9 mouse cellular contexts compared by ENCODE assay signal in the genomic region with DNA sequence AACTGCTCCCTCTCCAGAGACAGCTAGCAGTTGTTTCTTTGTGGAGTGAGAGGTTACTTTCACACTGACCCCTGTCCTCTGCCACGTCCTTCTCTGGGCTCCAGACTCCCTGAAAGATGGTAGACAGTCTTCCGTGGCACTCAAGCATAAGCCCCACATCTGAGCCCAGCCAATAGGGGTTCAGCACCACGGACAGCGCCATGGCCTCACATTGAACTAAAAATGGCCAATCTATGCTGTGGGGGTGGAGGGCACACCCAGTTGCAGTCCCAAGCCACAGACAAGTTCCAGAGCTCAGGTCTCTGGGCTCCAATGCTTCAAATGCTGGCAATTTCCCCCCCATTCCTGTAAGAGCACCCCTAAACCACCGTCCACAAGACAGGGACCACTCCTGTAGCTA. TPM values are rescaled to one million over a fixed set of nuclear protein-coding genes. Genes with fewer than 3 reads are reported as not detected.
DNase-seq lines count a peak whose midpoint lies in the region; ATAC-seq and TF ChIP-seq lines count a peak whose summit lies in the region.
"Had no signal": no experiment of that assay in that cellular context is flagged by ENCODE, and none has a peak within 500 bp of the region (broad histone marks: within the 10 kb centered on the region; RNA-seq: fewer than 3 reads in every experiment).

No protein-coding gene starts in this region.

- no peaks in the 10 kb centered on the region for H3K4me1 ChIP-seq in forebrain, postnatal 0 days (ENCODE audit: insufficient read depth)
- 0 out of 2 replicates have a peak, but pooled peaks cover 4% of the 10 kb centered on the region for H3K4me1 ChIP-seq in limb, embryonic 11.5 days (ENCODE audit: control insufficient read depth, insufficient read depth, low read length)
- peaks cover 19% of the 10 kb centered on the region for H3K4me1 ChIP-seq in neural tube, embryonic 11.5 days (ENCODE audit: control insufficient read depth, insufficient read depth, low read length)
- H3K4me1 ChIP-seq: lung, embryonic 15.5 days had no signal

- H3K27me3 ChIP-seq in forebrain, postnatal 0 days (ENCODE audit: insufficient read depth, low read length), result no peaks in the 10 kb centered on the region
- no peaks in the 10 kb centered on the region for H3K27me3 ChIP-seq in limb, embryonic 11.5 days (ENCODE audit: control insufficient read depth, insufficient read depth, low read length)
- no peaks in the 10 kb centered on the region for H3K27me3 ChIP-seq in neural tube, embryonic 11.5 days (ENCODE audit: control insufficient read depth, insufficient read depth, low read length)
- H3K27me3 ChIP-seq: lung, embryonic 15.5 days had no signal

- 0 out of 2 replicates have a peak, but pooled peaks have one; percentile 12 for ATAC-seq in forebrain, postnatal 0 days
- ATAC-seq in limb, embryonic 11.5 days (ENCODE audit: insufficient number of reproducible peaks, low FRiP score, low TSS enrichment, low read depth), result no peak
- ATAC-seq in neural tube, embryonic 11.5 days (ENCODE audit: insufficient read depth, low FRiP score, low TSS enrichment), result no peak

- H3K27ac ChIP-seq in forebrain, postnatal 0 days (ENCODE audit: low read depth, low read length), result no peak overlapping the region
- no peak overlapping the region for H3K27ac ChIP-seq in limb, embryonic 11.5 days (replicated peaks; ENCODE audit: low read depth, low read length)
- peak overlapping the region; percentile 88 for H3K27ac ChIP-seq in neural tube, embryonic 11.5 days (ENCODE audit: low read depth, low read length)
- H3K27ac ChIP-seq: lung, embryonic 15.5 days had no signal

- H3K9ac ChIP-seq in forebrain, postnatal 0 days, result no peak overlapping the region
- no peak overlapping the region for H3K9ac ChIP-seq in limb, embryonic 11.5 days (ENCODE audit: low read length)
- H3K9ac ChIP-seq in neural tube, embryonic 11.5 days (ENCODE audit: low read length), result peak overlapping the region; percentile 24
- H3K9ac ChIP-seq: lung, embryonic 15.5 days had no signal

- DNase-seq in layer of hippocampus, adult 11-12 months (ENCODE audit: low spot score), result peak; percentile 23
- no peak for DNase-seq in layer of hippocampus, postnatal 36 days
- DNase-seq in ZHBTc4 (ENCODE audit: low read depth, low spot score), result peak; percentile 86
- peak; percentile 22 for DNase-seq in forebrain, postnatal 0 days
- peak; percentile 95 for DNase-seq in limb, embryonic 11.5 days (ENCODE audit: low spot score)
- peak; percentile 87 for DNase-seq in neural tube, embryonic 11.5 days (ENCODE audit: low spot score)
- DNase-seq in MN1 (ENCODE audit: low spot score), result no peak
- DNase-seq in left cerebral cortex, adult 8-10 months (ENCODE audit: low spot score in 2 of 2), result no peak

- no peak overlapping the region for H3K4me2 ChIP-seq in forebrain, postnatal 0 days (ENCODE audit: low read depth)
- no peak overlapping the region for H3K4me2 ChIP-seq in limb, embryonic 11.5 days (ENCODE audit: low read depth, severe bottlenecking)
- H3K4me2 ChIP-seq in neural tube, embryonic 11.5 days (ENCODE audit: low read depth), result no peak overlapping the region
- H3K4me2 ChIP-seq: lung, embryonic 15.5 days had no signal

- TF ChIP-seq CTCF in forebrain, postnatal 0 days (IDR thresholded peaks at IDR 0.05; ENCODE audit: low read depth), result no peak

- H3K4me3 ChIP-seq in forebrain, postnatal 0 days (ENCODE audit: low read depth, low read length), result no peak overlapping the region
- no peak overlapping the region for H3K4me3 ChIP-seq in limb, embryonic 11.5 days (ENCODE audit: low read depth, low read length)
- H3K4me3 ChIP-seq in neural tube, embryonic 11.5 days (ENCODE audit: low read depth, low read length), result no peak overlapping the region
- H3K4me3 ChIP-seq: lung, embryonic 15.5 days had no signal

- 11% methylated on average over 5 of the region's 5 CpGs for WGBS in forebrain, postnatal 0 days
- 8% methylated on average over 5 of the region's 5 CpGs for WGBS in limb, embryonic 11.5 days
- 6% methylated on average over 5 of the region's 5 CpGs for WGBS in neural tube, embryonic 11.5 days

- H3K36me3 ChIP-seq in forebrain, postnatal 0 days (ENCODE audit: insufficient read depth), result no peaks in the 10 kb centered on the region
- no peaks in the 10 kb centered on the region for H3K36me3 ChIP-seq in limb, embryonic 11.5 days (ENCODE audit: control insufficient read depth, insufficient read depth, low read length)
- no peaks in the 10 kb centered on the region for H3K36me3 ChIP-seq in neural tube, embryonic 11.5 days (ENCODE audit: control insufficient read depth, insufficient read depth, low read length)
- H3K36me3 ChIP-seq: lung, embryonic 15.5 days had no signal

- no peaks in the 10 kb centered on the region for H3K9me3 ChIP-seq in forebrain, postnatal 0 days (ENCODE audit: low read length)
- H3K9me3 ChIP-seq in limb, embryonic 11.5 days (ENCODE audit: control insufficient read depth, low read length), result no peaks in the 10 kb centered on the region
- H3K9me3 ChIP-seq in neural tube, embryonic 11.5 days (ENCODE audit: control insufficient read depth, low read length), result no peaks in the 10 kb centered on the region
- H3K9me3 ChIP-seq: lung, embryonic 15.5 days had no signal

RNA-seq across cellular contexts. Expression of gene Rapgef1, which starts 45.9 kb away (rescaled TPM):
- 10 to 100 TPM; 94.0 to 99.0 TPM for total RNA-seq in layer of hippocampus, postnatal 36 days (2021)
- 81.9 and 99.1 TPM in 2 replicates for total RNA-seq in forebrain, postnatal 0 days (2014; rRNA removed)
- polyA plus RNA-seq in forebrain, postnatal 0 days (2015; fragmentation: Nextera tagmentation; extraction: Ambion mirVana), result 17.9 and 19.4 TPM in 2 replicates
- 17.1 and 19.7 TPM in 2 replicates for polyA plus RNA-seq in limb, embryonic 11.5 days (2014; fragmentation: Nextera tagmentation; extraction: Ambion mirVana)
- 21.3 and 23.5 TPM in 2 replicates for polyA plus RNA-seq in neural tube, embryonic 11.5 days (2014; fragmentation: Nextera tagmentation; extraction: Ambion mirVana)
- 100 to 1,000 TPM in 1 of 4 experiments, 10 to 100 TPM in 3; 88.6 to 103 (median 94.1) TPM for total RNA-seq in left cerebral cortex, adult 8-10 months (2022)

Comparison
In these comparisons a context has a peak if more than half of its experiments do, and no peak if none do; other contexts are left out.
1. DNase-seq: peak in layer of hippocampus, adult 11-12 months (single experiment), ZHBTc4 (single experiment), forebrain, postnatal 0 days (single experiment), limb, embryonic 11.5 days (single experiment) and neural tube, embryonic 11.5 days (single experiment); none in layer of hippocampus, postnatal 36 days (0 of 2), MN1 (single experiment) and left cerebral cortex, adult 8-10 months (0 of 2).